Mouse (Mus musculus): ENCODE results near the gene Ndufb8.

GRCm38 (mm10) chr19:44544775-44545174 is 10.5 kb downstream of the Ndufb8 start:
- TF ChIP-seq CTCF (IDR thresholded peaks at IDR 0.05; ENCODE audit: low read depth) (peak; percentile 86), EP300 (optimal IDR thresholded peaks at IDR 0.05) (no peak)
